Comparison of ENCODE assay signal across 29 mouse cellular contexts in genomic region chr10:85994543-85995104, GRCm38 (mm10). TPM values are rescaled to one million over a fixed set of nuclear protein-coding genes. Genes with fewer than 3 reads are reported as not detected.
DNase-seq lines count a peak whose midpoint lies in the region; ATAC-seq and TF ChIP-seq lines count a peak whose summit lies in the region.
"Had no signal": no experiment of that assay in that cellular context is flagged by ENCODE, and none has a peak within 500 bp of the region (broad histone marks: within the 10 kb centered on the region; RNA-seq: fewer than 3 reads in every experiment).

No protein-coding gene starts in this region.

- no peaks in the 10 kb centered on the region for H3K4me1 ChIP-seq in intestine, embryonic 15.5 days (replicated peaks)
- H3K4me1 ChIP-seq in intestine, postnatal 0 days (replicated peaks; ENCODE audit: control insufficient read depth, insufficient read depth, low read length): no peaks in the 10 kb centered on the region
- H3K4me1 ChIP-seq in stomach, postnatal 0 days (replicated peaks; ENCODE audit: control insufficient read depth, insufficient read depth): no peaks in the 10 kb centered on the region
- H3K4me1 ChIP-seq: embryonic facial prominence, embryonic 15.5 days; forebrain, embryonic 13.5 days; forebrain, embryonic 15.5 days had no signal

- H3K9me3 ChIP-seq in intestine, embryonic 15.5 days: no peaks in the 10 kb centered on the region
- no peaks in the 10 kb centered on the region for H3K9me3 ChIP-seq in intestine, postnatal 0 days (ENCODE audit: control insufficient read depth)
- H3K9me3 ChIP-seq in stomach, postnatal 0 days (ENCODE audit: control insufficient read depth, low read length): no peaks in the 10 kb centered on the region
- H3K9me3 ChIP-seq: embryonic facial prominence, embryonic 13.5 days; embryonic facial prominence, embryonic 15.5 days; forebrain, embryonic 13.5 days; forebrain, embryonic 15.5 days; G1E had no signal

- peak; percentile 24 for DNase-seq in urinary bladder, postnatal 14 days (ENCODE audit: low spot score)
- DNase-seq in urinary bladder, postnatal 10 days (ENCODE audit: low spot score): no peak
- no peak for DNase-seq in stomach, postnatal 0 days (ENCODE audit: low spot score)
- DNase-seq in adrenal gland, adult 8-10 months: no peak
- DNase-seq: adrenal gland, postnatal 10 days; adrenal gland, postnatal 25 days; B cell, adult 2 months; cerebellum, adult 11 months; cerebellum, adult 18-20 months; cerebellum, adult 8-10 months; cerebellum, adult 9-11 months; cerebellum, postnatal 14 days; cerebellum, postnatal 36 days; embryo, embryonic 11 days; forebrain, postnatal 0 days had no signal

- TF ChIP-seq EP300 in stomach, postnatal 0 days (optimal IDR thresholded peaks at IDR 0.05): no peak

- peak; percentile 84 for ATAC-seq in intestine, embryonic 15.5 days
- no peak for ATAC-seq in intestine, postnatal 0 days
- no peak for ATAC-seq in stomach, postnatal 0 days (ENCODE audit: low FRiP score, low TSS enrichment)
- ATAC-seq: activated CD4-positive, CD25-positive, alpha-beta regulatory T cell, adult 4 months; CD4-positive, CD25-positive, alpha-beta regulatory T cell, adult 4 months; forebrain, embryonic 13.5 days; forebrain, embryonic 15.5 days; forebrain, postnatal 0 days; Patski had no signal

- H3K4me3 ChIP-seq in intestine, embryonic 15.5 days (replicated peaks): no peak overlapping the region
- no peak overlapping the region for H3K4me3 ChIP-seq in intestine, postnatal 0 days (ENCODE audit: low read depth, low read length)
- H3K4me3 ChIP-seq in stomach, postnatal 0 days (ENCODE audit: low read depth, low read length): no peak overlapping the region
- H3K4me3 ChIP-seq: embryonic facial prominence, embryonic 13.5 days; embryonic facial prominence, embryonic 15.5 days; erythroblast, embryonic 14.5 days; forebrain, embryonic 13.5 days; forebrain, embryonic 15.5 days had no signal

- H3K27ac ChIP-seq in intestine, embryonic 15.5 days: no peak overlapping the region
- no peak overlapping the region for H3K27ac ChIP-seq in intestine, postnatal 0 days (ENCODE audit: low read depth, low read length)
- H3K27ac ChIP-seq in stomach, postnatal 0 days (replicated peaks): peak overlapping the region; percentile 24; the same call in 1 of the 2 replicates
- H3K27ac ChIP-seq: embryonic facial prominence, embryonic 13.5 days; embryonic facial prominence, embryonic 15.5 days; forebrain, embryonic 13.5 days; forebrain, embryonic 15.5 days had no signal

- TF ChIP-seq CTCF in intestine, postnatal 0 days (IDR thresholded peaks at IDR 0.05; ENCODE audit: low read depth): no peak
- TF ChIP-seq CTCF in stomach, postnatal 0 days (IDR thresholded peaks at IDR 0.05; ENCODE audit: low read depth): no peak

- no peaks in the 10 kb centered on the region for H3K27me3 ChIP-seq in intestine, embryonic 15.5 days (replicated peaks)
- no peaks in the 10 kb centered on the region for H3K27me3 ChIP-seq in intestine, postnatal 0 days (replicated peaks; ENCODE audit: control insufficient read depth, insufficient read depth, low read length)
- no peaks in the 10 kb centered on the region for H3K27me3 ChIP-seq in stomach, postnatal 0 days (ENCODE audit: control insufficient read depth, insufficient read depth, low read length)
- H3K27me3 ChIP-seq: embryonic facial prominence, embryonic 13.5 days; embryonic facial prominence, embryonic 15.5 days; forebrain, embryonic 13.5 days; forebrain, embryonic 15.5 days; Patski had no signal

- no peak overlapping the region for H3K9ac ChIP-seq in intestine, embryonic 15.5 days
- no peak overlapping the region for H3K9ac ChIP-seq in intestine, postnatal 0 days (ENCODE audit: low read depth, low read length)
- H3K9ac ChIP-seq in stomach, postnatal 0 days (ENCODE audit: low read length): no peak overlapping the region
- H3K9ac ChIP-seq: embryonic facial prominence, embryonic 13.5 days; embryonic facial prominence, embryonic 15.5 days; forebrain, embryonic 13.5 days; forebrain, embryonic 15.5 days; forebrain, postnatal 0 days had no signal

- no peaks in the 10 kb centered on the region for H3K36me3 ChIP-seq in intestine, embryonic 15.5 days
- H3K36me3 ChIP-seq in intestine, postnatal 0 days (ENCODE audit: control insufficient read depth, insufficient read depth): no peaks in the 10 kb centered on the region
- H3K36me3 ChIP-seq in stomach, postnatal 0 days (ENCODE audit: control insufficient read depth, insufficient read depth, low read length): no peaks in the 10 kb centered on the region
- H3K36me3 ChIP-seq: embryonic facial prominence, embryonic 13.5 days; embryonic facial prominence, embryonic 15.5 days; forebrain, embryonic 15.5 days; G1E had no signal

- WGBS in intestine, embryonic 15.5 days: 56% methylated on average over 5 of the region's 5 CpGs
- WGBS in intestine, postnatal 0 days: 35% methylated on average over 5 of the region's 5 CpGs
- 55% methylated on average over 5 of the region's 5 CpGs for WGBS in stomach, postnatal 0 days

- no peak overlapping the region for H3K4me2 ChIP-seq in intestine, embryonic 15.5 days (replicated peaks)
- no peak overlapping the region for H3K4me2 ChIP-seq in intestine, postnatal 0 days (replicated peaks; ENCODE audit: low read depth)
- H3K4me2 ChIP-seq in stomach, postnatal 0 days (replicated peaks; ENCODE audit: low read depth): no peak overlapping the region
- H3K4me2 ChIP-seq: embryonic facial prominence, embryonic 13.5 days; embryonic facial prominence, embryonic 15.5 days; forebrain, embryonic 13.5 days; forebrain, embryonic 15.5 days had no signal

RNA-seq across cellular contexts. Expression of gene Bpifc, which starts 17.1 kb away (rescaled TPM):
- 0.11 TPM in 2 replicates for polyA plus RNA-seq in intestine, embryonic 15.5 days (2015; fragmentation: Nextera tagmentation; extraction: Ambion mirVana)
- polyA plus RNA-seq in intestine, postnatal 0 days (2015; fragmentation: Nextera tagmentation; extraction: Ambion mirVana): not detected in 2 replicates
- polyA plus RNA-seq in stomach, postnatal 0 days (2015; fragmentation: Nextera tagmentation; extraction: Ambion mirVana): 14.9 and 15.6 TPM in 2 replicates
- total RNA-seq in adrenal gland, adult 8-10 months (2022): under 1 TPM in 2 of 4 experiments, not detected in 2; 0.75 to 0.87 TPM
- total RNA-seq: CH12.LX, G1E had no signal
- polyA plus RNA-seq: CD4-positive, CD25-positive, alpha-beta regulatory T cell, adult 4 months; embryonic facial prominence, embryonic 11.5 days; erythroblast, embryonic 14.5 days; forebrain, embryonic 11.5 days; forebrain, embryonic 13.5 days; forebrain, embryonic 15.5 days; G1E had no signal

RNA-seq across cellular contexts. Expression of gene Fbxo7, which starts 27.1 kb away (rescaled TPM):
- polyA plus RNA-seq in intestine, embryonic 15.5 days (2015; fragmentation: Nextera tagmentation; extraction: Ambion mirVana): 29.5 and 30.0 TPM in 2 replicates
- polyA plus RNA-seq in intestine, postnatal 0 days (2015; fragmentation: Nextera tagmentation; extraction: Ambion mirVana): 28.6 and 33.5 TPM in 2 replicates
- 24.8 and 28.1 TPM in 2 replicates for polyA plus RNA-seq in stomach, postnatal 0 days (2015; fragmentation: Nextera tagmentation; extraction: Ambion mirVana)
- 10 to 100 TPM; 25.6 to 36.4 (median 30.2) TPM for total RNA-seq in adrenal gland, adult 8-10 months (2022)

RNA-seq across cellular contexts. Expression of gene Rtcb, which starts 37.0 kb away (rescaled TPM):
- polyA plus RNA-seq in intestine, embryonic 15.5 days (2015; fragmentation: Nextera tagmentation; extraction: Ambion mirVana): 158 and 165 TPM in 2 replicates
- 72.4 and 75.1 TPM in 2 replicates for polyA plus RNA-seq in intestine, postnatal 0 days (2015; fragmentation: Nextera tagmentation; extraction: Ambion mirVana)
- 101 and 102 TPM in 2 replicates for polyA plus RNA-seq in stomach, postnatal 0 days (2015; fragmentation: Nextera tagmentation; extraction: Ambion mirVana)
- 100 to 1,000 TPM; 128 to 142 (median 137) TPM for total RNA-seq in adrenal gland, adult 8-10 months (2022)

Comparison
In these comparisons a context has a peak if more than half of its experiments do, and no peak if none do; other contexts are left out.
1. RNA of gene Bpifc, which starts 17.1 kb away (polyA plus RNA-seq): 14.9 to 15.6 TPM in stomach, postnatal 0 days; 0.11 TPM in intestine, embryonic 15.5 days and not detected in intestine, postnatal 0 days; every median in the first group is over 10 times any median in the second.